7 mouse cellular contexts compared by ENCODE assay signal in the genomic region with DNA sequence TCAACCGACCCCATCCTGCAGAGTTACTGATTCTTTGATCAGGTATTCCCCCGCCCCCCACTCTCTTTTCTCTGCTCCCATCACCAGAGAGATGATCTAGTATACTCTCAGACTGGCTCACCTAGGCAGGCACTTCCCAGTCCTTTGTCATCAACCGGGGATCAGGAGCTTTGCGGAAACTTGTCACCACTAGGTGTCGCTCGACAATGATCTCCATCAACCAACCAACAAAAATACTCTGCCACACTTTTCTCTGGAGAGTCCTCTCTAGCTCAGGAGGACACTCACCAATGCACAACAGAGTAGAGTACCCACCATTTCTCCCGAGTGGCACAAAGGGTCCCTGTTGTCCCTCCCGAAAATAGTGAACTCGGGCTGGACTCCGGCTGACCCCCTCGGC.
DNase-seq lines count a peak whose midpoint lies in the region.

No protein-coding gene starts in this region.

- DNase-seq in urinary bladder, postnatal 36 days (ENCODE audit: low spot score in 2 of 2) = peak; percentile 0 to 2
- no peak for DNase-seq in urinary bladder, postnatal 4 days (ENCODE audit: low spot score in 2 of 2)
- peak; percentile 16 to 40 for DNase-seq in cerebellum, adult 18-20 months
- DNase-seq in frontal cortex, postnatal 25 days (ENCODE audit: low spot score in 2 of 2) = peak; percentile 23 to 25
- DNase-seq in layer of hippocampus, adult 8-10 months (ENCODE audit: low spot score in 2 of 2) = peak; percentile 9 to 54
- DNase-seq in neural tube, embryonic 10.5 days (ENCODE audit: extremely low spot score, low spot score) = peak; percentile 57
- DNase-seq in gastrocnemius, adult 8-10 months (ENCODE audit: low spot score in 2 of 2) = no peak

Comparison
In these comparisons a context has a peak if more than half of its experiments do, and no peak if none do; other contexts are left out.
1. DNase-seq: peak in urinary bladder, postnatal 36 days (2 of 2), cerebellum, adult 18-20 months (2 of 2), frontal cortex, postnatal 25 days (2 of 2), layer of hippocampus, adult 8-10 months (2 of 2) and neural tube, embryonic 10.5 days (single experiment); none in urinary bladder, postnatal 4 days (0 of 2) and gastrocnemius, adult 8-10 months (0 of 2).